Mouse (Mus musculus): Measurements from ENCODE around the gene Actr1b.

The Actr1b gene

GRCm38 (mm10) chr1:36656233-36656632, 58.0 kb downstream of the Actr1b start:
- DNase-seq (ENCODE audit: low spot score in 2 of 2), result no peak

GRCm38 (mm10) chr1:36655039-36655438, 59.2 kb downstream of the Actr1b start:
- DNase-seq (ENCODE audit: low spot score in 2 of 2), result no peak
